Mouse (Mus musculus) bone marrow macrophage, adult 2 months (primary cell): Measurements from ENCODE around the gene Gm21976. TPM values are rescaled to one million over a fixed set of nuclear protein-coding genes. Genes with fewer than 3 reads are reported as not detected.

Source experiments
- H3K27ac ChIP-seq: 2 replicates; pipeline ENCODE4 v1.5.1; 2012; ENCODE audit warnings: low read depth, low read length; ENCODE audit not compliant: insufficient read depth
- H3K4me1 ChIP-seq: 2 replicates; pipeline ENCODE4 v1.6.1; 2012; ENCODE audit warnings: low read length; ENCODE audit not compliant: control insufficient read depth, insufficient read depth
- H3K4me3 ChIP-seq: 2 replicates; pipeline ENCODE4 v1.5.1; 2012; ENCODE audit warnings: mild to moderate bottlenecking, low read length, moderate library complexity; ENCODE audit not compliant: insufficient read depth
- CTCF ChIP-seq: IDR thresholded peaks from 2 replicates; pipeline ENCODE4 v1.5.1; 2012; ENCODE audit warnings: low read depth, mild to moderate bottlenecking, low read length, moderate library complexity
- POLR2A ChIP-seq: IDR thresholded peaks from 2 replicates; pipeline ENCODE4 v1.6.1; 2012; ENCODE audit warnings: mild to moderate bottlenecking, low read depth, low read length, borderline replicate concordance
- polyA plus RNA-seq: library from polyadenylated mRNA; stranded (reverse); fragments of >200 nt; gene quantifications from 2 replicates; pipeline ENCODE4 v1.2.4, GENCODE M21; 2012; ENCODE audit not compliant: missing spikeins, insufficient read depth, insufficient read length

Gene Gm21976
- polyA plus RNA-seq, 1 experiment: not detected

DNA sequence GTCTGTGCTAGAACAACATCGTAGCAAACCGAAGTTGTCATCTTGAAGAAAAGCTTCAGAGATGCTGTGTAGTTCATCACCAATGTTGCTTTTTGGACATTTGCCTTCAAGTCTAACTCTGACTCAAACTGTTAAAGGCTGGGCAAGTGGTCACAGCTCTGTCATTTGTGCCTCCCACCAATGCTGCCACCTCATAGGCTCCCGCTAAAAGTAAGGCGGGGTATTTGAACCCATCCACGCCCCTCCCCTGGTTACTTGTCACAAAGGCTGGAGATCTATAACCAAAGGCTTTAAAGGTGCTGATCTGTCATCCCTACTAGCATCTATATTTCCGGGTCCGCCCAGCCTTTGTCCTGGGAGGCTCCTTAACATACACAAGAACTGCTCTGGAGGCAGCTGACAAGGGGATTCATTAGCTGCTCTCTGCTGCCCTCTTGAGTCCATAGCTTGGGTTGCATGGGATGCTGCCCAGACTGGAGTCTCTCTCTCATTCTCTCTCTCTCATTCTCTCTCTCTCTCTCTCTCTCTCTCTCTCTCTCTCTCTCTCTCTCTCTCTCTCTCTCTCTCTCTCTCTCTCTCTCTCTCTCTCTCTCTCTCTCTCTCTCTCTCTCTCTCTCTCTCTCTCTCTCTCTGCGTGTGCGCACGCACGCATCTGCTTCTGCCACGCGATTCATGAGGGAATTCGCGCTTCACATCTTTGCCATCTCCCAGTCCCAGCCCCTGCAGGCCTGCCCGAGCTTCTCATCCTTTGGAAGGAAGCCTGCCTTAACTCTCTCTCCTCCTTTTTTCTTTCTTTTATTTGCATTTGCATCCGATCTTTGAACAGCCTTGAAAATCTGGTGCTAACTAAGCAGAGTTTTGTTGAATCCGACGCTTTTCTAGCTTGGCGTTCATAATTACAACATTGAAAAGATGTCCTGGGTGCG, 19.4 kb downstream of the Gm21976 start:
- TF ChIP-seq POLR2A (no peak), CTCF (peak; percentile 27; the same call in 1 of the 2 replicates)
- H3K4me3 ChIP-seq: no peak overlapping the region
- H3K4me1 ChIP-seq: no peaks in the 10 kb centered on the region
- H3K27ac ChIP-seq: no peak overlapping the region

DNA sequence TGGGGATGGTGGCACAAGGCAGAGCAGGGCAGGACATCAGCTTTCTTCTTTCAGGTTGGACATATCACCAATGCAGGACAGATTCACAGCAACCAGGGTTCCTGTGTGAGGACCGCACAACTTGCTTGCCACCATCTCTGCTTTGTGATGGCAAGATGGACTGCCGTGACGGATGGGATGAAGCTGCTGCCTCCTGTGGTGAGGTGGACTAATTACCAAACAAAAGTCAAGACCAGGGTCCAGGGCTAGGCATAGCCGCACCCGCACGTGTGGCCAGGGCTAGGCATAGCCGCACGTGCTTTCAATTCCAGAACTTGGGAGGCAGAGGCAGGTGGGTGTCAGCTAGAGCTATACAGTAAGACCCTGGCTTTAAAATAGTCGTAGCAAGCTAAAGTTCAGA, 25.6 kb downstream of the Gm21976 start:
- peaks cover 5% of the 10 kb centered on the region for H3K4me1 ChIP-seq
- no peak for TF ChIP-seq CTCF
- TF ChIP-seq POLR2A: no peak
- no peak overlapping the region for H3K27ac ChIP-seq
- H3K4me3 ChIP-seq: no peak overlapping the region

DNA sequence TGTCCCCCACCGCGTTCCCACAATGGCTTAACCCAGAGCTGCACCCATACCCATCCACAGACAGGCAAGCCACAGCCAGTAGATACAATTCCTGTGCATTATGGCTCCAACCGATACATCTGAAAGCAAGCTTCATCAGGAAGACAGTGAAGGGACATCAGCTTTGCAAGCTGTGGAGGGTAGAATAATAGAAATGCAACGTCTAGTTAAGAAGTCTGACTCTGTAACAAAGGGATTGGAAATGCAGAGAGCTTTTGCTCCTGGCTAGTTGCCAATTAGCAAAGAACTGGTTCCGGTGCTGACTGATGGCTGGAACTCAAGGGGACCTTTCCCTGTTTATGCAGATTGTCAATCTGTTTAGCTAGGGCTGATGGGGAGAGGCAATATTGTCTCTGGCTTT, 26.7 kb downstream of the Gm21976 start:
- H3K4me3 ChIP-seq: no peak overlapping the region
- peaks cover 12% of the 10 kb centered on the region for H3K4me1 ChIP-seq
- TF ChIP-seq CTCF (no peak), POLR2A (no peak)
- no peak overlapping the region for H3K27ac ChIP-seq

GRCm38 (mm10) chr13:98306852-98307475, 27.3 kb downstream of the Gm21976 start:
- Histone ChIP-seq H3K4me3 (no peak overlapping the region), H3K27ac (no peak overlapping the region), H3K4me1 (peaks cover 16% of the 10 kb centered on the region)
- TF ChIP-seq POLR2A (no peak), CTCF (no peak)

GRCm38 (mm10) chr13:98308004-98308403, 28.3 kb downstream of the Gm21976 start:
- H3K4me3 ChIP-seq: no peak overlapping the region
- peaks cover 18% of the 10 kb centered on the region for H3K4me1 ChIP-seq
- H3K27ac ChIP-seq: no peak overlapping the region
- TF ChIP-seq POLR2A: no peak
- TF ChIP-seq CTCF: no peak

- H3K27ac ChIP-seq: no peak overlapping the region
- H3K4me1 ChIP-seq: peaks cover 18% of the 10 kb centered on the region
- TF ChIP-seq CTCF (no peak), POLR2A (no peak)
- H3K4me3 ChIP-seq: no peak overlapping the region
Observed at GRCm38 (mm10) chr13:98308724-98309123, 29.0 kb downstream of the Gm21976 start.

- no peak overlapping the region for H3K4me3 ChIP-seq
- TF ChIP-seq POLR2A (no peak), CTCF (no peak)
- peaks cover 25% of the 10 kb centered on the region for H3K4me1 ChIP-seq
- H3K27ac ChIP-seq: no peak overlapping the region
Observed at GRCm38 (mm10) chr13:98311597-98311996, 31.9 kb downstream of the Gm21976 start.

- Histone ChIP-seq H3K27ac (no peak overlapping the region), H3K4me1 (peaks cover 25% of the 10 kb centered on the region), H3K4me3 (no peak overlapping the region)
- TF ChIP-seq CTCF: no peak
- no peak for TF ChIP-seq POLR2A
Observed at GRCm38 (mm10) chr13:98313631-98314030, 33.9 kb downstream of the Gm21976 start.

DNA sequence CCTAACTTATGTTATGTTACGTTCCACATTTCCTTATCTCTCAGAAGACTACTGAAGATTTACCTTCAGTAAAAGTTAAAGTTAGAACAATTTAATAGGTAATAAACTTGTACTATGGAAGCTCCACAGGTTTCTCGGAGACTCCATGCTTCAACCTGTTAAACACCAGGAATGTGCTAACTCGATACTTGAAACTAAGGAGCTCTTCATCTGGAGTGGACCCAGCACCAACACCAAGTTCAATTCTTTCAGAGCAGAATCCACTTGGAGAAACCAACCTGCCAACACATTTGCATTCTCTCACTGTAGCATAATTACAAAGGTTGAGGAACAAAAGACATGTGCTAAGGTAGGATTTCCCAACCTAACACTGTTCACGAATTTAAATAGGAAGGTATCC, 35.4 kb downstream of the Gm21976 start:
- no peak for TF ChIP-seq CTCF
- no peak for TF ChIP-seq POLR2A
- H3K4me1 ChIP-seq: peaks cover 20% of the 10 kb centered on the region
- peak overlapping the region; percentile 17 for H3K4me3 ChIP-seq
- H3K27ac ChIP-seq: no peak overlapping the region

DNA sequence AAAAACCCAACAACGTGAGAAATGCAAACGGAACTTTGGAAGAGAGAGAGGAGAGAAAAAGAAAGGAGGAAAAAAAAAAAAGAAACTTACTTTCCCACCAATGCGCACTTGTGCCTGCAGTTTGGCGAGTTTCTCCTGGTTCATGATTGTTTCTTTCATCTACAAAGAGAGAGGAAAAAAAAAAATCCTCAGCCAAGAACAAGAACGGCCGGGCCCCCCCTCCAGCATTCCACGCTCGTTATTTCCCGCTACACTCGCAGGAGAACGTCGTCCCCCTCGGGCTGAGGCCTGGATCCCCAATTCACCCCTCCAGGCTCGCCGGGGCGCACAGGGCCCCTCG, 36.4 kb downstream of the Gm21976 start:
- Histone ChIP-seq H3K4me1 (peaks cover 14% of the 10 kb centered on the region), H3K4me3 (peak overlapping the region; percentile 88), H3K27ac (peak overlapping the region; percentile 46; the same call in 1 of the 2 replicates)
- TF ChIP-seq POLR2A: no peak
- no peak for TF ChIP-seq CTCF
